Mouse (Mus musculus) hindbrain, embryonic 11.5 days (tissue): Measurements from ENCODE around the gene Adra1b. TPM values are rescaled to one million over a fixed set of nuclear protein-coding genes. Genes with fewer than 3 reads are reported as not detected.

ENCODE experiments used
- ATAC-seq: fragments of 200-750 bp; cut with Nextera tagmentation; 2 replicates; pipeline ENCODE4 v1.8.0; 2017; ENCODE audit warnings: mild to moderate bottlenecking, moderate TSS enrichment, moderate library complexity; ENCODE audit not compliant: low FRiP score
- DNase-seq: peaks from one replicate; pipeline ENCODE4 v3.0.0-alpha.2; 2015; ENCODE audit warnings: low spot score
- H3K27ac ChIP-seq: fragments of 300-500 bp; sonication (generic); 2 replicates; pipeline ENCODE4 v1.5.1; 2014; ENCODE audit warnings: mild to moderate bottlenecking, low read depth, low read length
- H3K27me3 ChIP-seq: fragments of 300-500 bp; sonication (generic); 2 replicates; pipeline ENCODE4 v1.6.1; 2014; ENCODE audit warnings: mild to moderate bottlenecking, low read length, moderate library complexity, mixed read lengths; ENCODE audit not compliant: control insufficient read depth, insufficient read depth
- H3K36me3 ChIP-seq: fragments of 300-500 bp; sonication (generic); 2 replicates; pipeline ENCODE4 v1.6.1; 2014; ENCODE audit warnings: mild to moderate bottlenecking, low read length, moderate library complexity, mixed read lengths; ENCODE audit not compliant: control insufficient read depth, insufficient read depth
- H3K4me1 ChIP-seq: fragments of 300-500 bp; sonication (generic); replicated peaks from 2 replicates; pipeline ENCODE4 v1.6.1; 2014; ENCODE audit warnings: low read length, mixed read lengths; ENCODE audit not compliant: control insufficient read depth, insufficient read depth
- H3K4me2 ChIP-seq: fragments of 300-500 bp; sonication (generic); replicated peaks from 2 replicates; pipeline ENCODE4 v1.6.1; 2014; ENCODE audit warnings: mild to moderate bottlenecking, low read depth, low read length
- H3K4me3 ChIP-seq: fragments of 300-500 bp; sonication (generic); 2 replicates; pipeline ENCODE4 v1.5.1; 2014; ENCODE audit warnings: low read depth, low read length
- H3K9ac ChIP-seq: fragments of 300-500 bp; sonication (generic); 2 replicates; pipeline ENCODE4 v1.6.1; 2014; ENCODE audit warnings: low read depth, low read length
- H3K9me3 ChIP-seq: fragments of 300-500 bp; sonication (generic); 2 replicates; pipeline ENCODE4 v1.6.1; 2016; ENCODE audit warnings: low read length; ENCODE audit not compliant: control insufficient read depth
- WGBS: fragments of 180-500 bp; shearing (Covaris S2); extraction: QIAGEN DNeasy Blood & Tissue Kit; methylation state at CpG from one replicate; pipeline ENCODE4 v1.1.7; 2014; 5-methylcytosine and 5-hydroxymethylcytosine counted together
- polyA plus RNA-seq: library from polyadenylated mRNA; unstranded; fragments of >200 nt; fragmentation: Nextera tagmentation; extraction: Ambion mirVana; gene quantifications from 2 replicates; pipeline ENCODE4 v1.2.1, GENCODE M21; 2014

Adra1b gene
- polyA plus RNA-seq, 1 experiment from 2014 or later, result 0.49 TPM

DNA sequence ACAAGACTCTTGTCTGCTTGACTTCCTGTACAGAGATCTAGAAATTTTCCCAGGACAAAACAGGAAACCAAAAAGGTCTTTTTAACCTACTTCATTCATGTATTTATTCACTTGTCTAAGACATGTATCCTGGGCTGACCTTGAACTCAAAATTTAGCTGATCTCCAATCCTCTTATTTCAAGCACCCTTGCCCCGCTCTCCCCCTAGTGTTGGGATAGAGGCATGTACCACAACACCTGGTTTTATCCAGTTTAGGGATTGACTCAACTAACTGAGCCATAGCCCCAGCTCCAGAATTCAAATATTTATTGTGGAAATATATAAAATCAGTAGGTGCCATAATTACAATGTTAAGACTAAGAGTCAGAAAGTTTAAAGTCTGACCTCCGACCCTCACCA lies 149.5 kb downstream of the Adra1b start:
- Histone ChIP-seq H3K27ac (no peak overlapping the region), H3K9me3 (no peaks in the 10 kb centered on the region), H3K9ac (no peak overlapping the region), H3K4me1 (no peaks in the 10 kb centered on the region), H3K27me3 (no peaks in the 10 kb centered on the region), H3K36me3 (no peaks in the 10 kb centered on the region), H3K4me2 (no peak overlapping the region), H3K4me3 (no peak overlapping the region)
- no peak for ATAC-seq
- no peak for DNase-seq
- WGBS, result 76% methylated on average over 2 of the region's 2 CpGs

DNA sequence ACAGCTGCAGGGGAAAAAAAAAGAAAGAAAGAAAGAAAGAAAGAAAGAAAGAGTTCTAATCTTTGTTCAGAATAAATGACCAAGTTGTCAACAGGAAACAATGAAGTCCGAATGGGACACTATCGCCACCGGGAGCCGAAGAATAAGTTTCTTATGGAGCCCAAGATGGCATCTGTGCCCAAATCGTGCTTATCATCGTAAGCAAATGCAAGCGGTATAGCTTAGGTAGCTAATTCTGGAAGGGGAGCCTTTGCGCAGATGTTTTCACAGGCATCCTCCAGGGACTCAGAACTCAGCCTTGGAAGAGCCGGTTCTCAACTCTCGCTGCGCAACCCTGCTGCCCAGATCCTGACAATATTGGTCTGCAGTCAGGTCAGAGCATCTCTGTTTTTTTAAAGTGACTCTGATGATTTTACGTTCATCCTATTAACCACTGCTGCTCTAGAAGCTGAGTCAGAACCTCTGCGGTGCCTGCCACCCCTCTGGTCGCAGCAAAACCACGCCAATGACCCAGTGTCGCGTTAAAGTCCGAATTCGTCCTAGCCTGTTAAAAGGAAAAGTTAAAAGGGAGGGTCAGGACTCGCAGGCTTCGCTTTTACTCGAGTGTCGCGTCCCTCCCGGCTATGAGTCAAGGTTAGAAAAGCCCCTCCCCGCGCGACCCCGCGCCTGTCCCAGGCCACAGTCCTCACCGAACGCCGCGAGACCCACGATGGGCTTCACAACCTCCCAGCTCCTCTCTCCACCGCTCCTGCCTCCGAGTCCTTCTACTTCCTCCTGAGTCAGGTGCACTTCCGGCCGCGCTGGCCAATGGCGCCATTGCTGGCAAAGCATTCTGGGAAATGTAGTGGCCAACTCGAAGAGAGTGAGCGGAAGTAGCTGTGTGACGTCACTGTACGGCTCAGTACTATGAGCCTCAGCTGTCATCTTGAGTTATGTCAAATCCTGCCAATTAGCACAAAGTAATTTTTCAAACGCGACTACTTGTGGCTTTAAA lies 153.5 kb downstream of the Adra1b start, which contains the start of gene Ttc1:
Ttc1 (minus strand) TSS at position 776 of the 994 bp plus-strand sequence.
- peak; percentile 100 for ATAC-seq

DNA sequence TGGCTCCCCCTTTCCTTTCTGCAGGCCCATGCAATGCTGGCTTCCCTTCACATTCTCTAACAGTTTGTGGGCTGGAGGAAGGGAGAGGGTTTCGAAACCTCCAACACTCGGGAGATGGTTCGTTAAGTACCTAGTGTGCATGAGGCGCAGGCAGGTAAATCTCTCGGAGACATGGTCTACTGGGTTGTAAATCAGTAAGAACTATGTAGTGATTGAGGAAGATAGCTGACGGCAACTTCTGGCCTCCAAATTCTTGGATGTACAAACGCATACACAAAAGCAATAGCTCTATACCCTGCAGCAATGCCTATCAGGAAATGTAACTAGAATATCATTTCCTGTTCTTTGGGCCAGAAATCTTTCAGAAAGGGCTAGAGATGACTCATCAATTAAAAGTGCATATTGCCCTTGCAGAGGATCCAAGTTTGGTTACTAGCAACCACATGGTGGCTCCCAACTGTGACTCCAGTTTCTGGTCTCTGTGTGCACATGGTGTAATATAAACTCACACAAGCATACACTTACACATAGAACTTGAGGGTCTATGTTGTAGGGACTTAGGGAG lies 172.2 kb downstream of the Adra1b start:
- whole genome bisulfite sequencing, result 93% methylated on average over 7 of the region's 7 CpGs
- Histone ChIP-seq H3K4me2 (no peak overlapping the region), H3K27me3 (no peaks in the 10 kb centered on the region), H3K4me3 (no peak overlapping the region), H3K9me3 (no peaks in the 10 kb centered on the region), H3K4me1 (no peaks in the 10 kb centered on the region), H3K27ac (no peak overlapping the region), H3K9ac (no peak overlapping the region), H3K36me3 (peaks cover 3% of the 10 kb centered on the region)
- ATAC-seq, result no peak
- no peak for DNase-seq

More for the DNA sequence above, 153.5 kb downstream of the Adra1b start, which contains the start of gene Ttc1:
- Histone ChIP-seq H3K4me3 (peak within 1 kb of the TSS; percentile 51), H3K4me1 (no peaks in the 10 kb centered on the region), H3K36me3 (0 out of 2 replicates have a peak, but pooled peaks cover 2% of the 10 kb centered on the region), H3K9ac (peak within 1 kb of the TSS; percentile 63), H3K9me3 (no peaks in the 10 kb centered on the region), H3K27me3 (no peaks in the 10 kb centered on the region), H3K27ac (no peak within 1 kb of the TSS), H3K4me2 (peak within 1 kb of the TSS; percentile 68)
- 4% methylated on average over 46 of the region's 47 CpGs for WGBS
- peak; percentile 97 for DNase-seq

DNA sequence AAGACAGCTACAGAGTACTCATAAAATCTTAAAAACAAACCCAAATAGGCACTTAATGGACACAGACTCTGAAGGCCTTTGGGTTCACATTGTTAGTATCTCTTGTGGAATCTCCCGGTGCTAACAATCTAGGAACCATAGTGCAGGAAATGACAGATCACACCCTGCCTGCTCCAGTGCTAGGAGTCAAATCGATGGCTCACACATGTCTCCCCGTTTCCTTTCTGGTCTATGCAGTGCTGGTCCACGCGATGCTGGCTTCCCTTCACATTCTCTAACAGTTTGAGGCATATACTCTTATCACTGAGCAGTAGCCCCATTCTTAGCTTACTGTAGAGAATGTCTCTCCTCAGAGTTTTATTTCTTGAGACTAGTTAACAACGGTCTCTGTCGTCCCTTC lies 173.2 kb downstream of the Adra1b start:
- ATAC-seq (no peak), DNase-seq (no peak)
- no peak overlapping the region for H3K4me2 ChIP-seq
- peaks cover 3% of the 10 kb centered on the region for H3K36me3 ChIP-seq
- H3K4me3 ChIP-seq, result no peak overlapping the region
- no peak overlapping the region for H3K27ac ChIP-seq
- no peaks in the 10 kb centered on the region for H3K27me3 ChIP-seq
- H3K4me1 ChIP-seq, result no peaks in the 10 kb centered on the region
- WGBS, result 84% methylated on average over 7 of the region's 7 CpGs
- H3K9ac ChIP-seq, result no peak overlapping the region
- H3K9me3 ChIP-seq, result no peaks in the 10 kb centered on the region

Other genes with a start within 250 kb of the Adra1b start
- 46.2 and 47.3 TPM in 2 replicates for gene Pwwp2a, start 219.2 kb downstream of the Adra1b start, polyA plus RNA-seq
- gene Ttc1, start 153.2 kb downstream of the Adra1b start, polyA plus RNA-seq, result 86.2 and 89.5 TPM in 2 replicates